Mouse (Mus musculus): ENCODE measurements around the gene Mindy4. TPM values are rescaled to one million over a fixed set of nuclear protein-coding genes. Genes with fewer than 3 reads are reported as not detected.
A peak's percentile ranks its signal among the peaks of the same experiment; 100 is the strongest.

The Mindy4 gene
- polyA plus RNA-seq, 1 experiment = 1.0 TPM

DNA sequence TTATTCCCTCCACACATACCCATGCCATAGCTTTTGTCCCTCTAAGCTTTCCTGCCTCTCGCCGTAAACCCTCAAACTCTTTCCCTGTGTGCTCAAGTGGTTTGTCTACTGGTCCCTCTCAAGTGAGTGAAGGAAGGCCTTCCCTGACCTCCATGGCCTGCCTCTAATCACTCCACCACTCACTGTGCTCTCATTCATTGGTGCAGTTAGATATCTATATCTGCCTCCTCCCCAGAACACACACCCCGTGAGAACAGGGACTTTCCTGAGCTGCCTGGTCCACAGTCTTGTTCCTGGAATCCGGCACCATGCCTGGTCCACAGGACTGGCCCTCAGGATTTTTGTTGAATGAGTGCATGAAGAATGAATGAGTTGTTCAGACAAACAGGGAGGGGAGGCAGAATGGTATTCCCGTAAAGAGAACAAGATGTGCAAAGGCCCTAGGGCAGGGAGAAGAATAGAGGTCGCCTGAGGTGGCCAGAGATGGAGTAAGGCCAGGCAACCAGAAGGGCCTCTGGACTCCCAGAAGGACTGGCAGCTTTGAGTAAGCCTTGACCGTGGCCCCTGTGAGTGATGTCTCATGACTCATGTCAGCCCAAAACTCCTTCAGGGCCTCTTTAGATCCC, 61.7 kb downstream of the Mindy4 start:
- H3K27me3 ChIP-seq (ENCODE audit: control insufficient read depth, insufficient read depth, low read length) = no peaks in the 10 kb centered on the region
- 85% methylated on average over 7 of the region's 7 CpGs for WGBS
- no peaks in the 10 kb centered on the region for H3K36me3 ChIP-seq (ENCODE audit: control insufficient read depth, insufficient read depth, low read length)
- H3K4me1 ChIP-seq (ENCODE audit: control insufficient read depth, insufficient read depth, insufficient read length) = no peaks in the 10 kb centered on the region; the same call in 1 of the 2 replicates
- TF ChIP-seq CTCF (IDR thresholded peaks at IDR 0.05; ENCODE audit: extremely low read depth, insufficient read depth, insufficient read length, insufficient replicate concordance) (no peak), POLR2A (IDR thresholded peaks at IDR 0.05; ENCODE audit: low read depth, low read length) (no peak)
- peak overlapping the region; percentile 18 for H3K27ac ChIP-seq (ENCODE audit: insufficient read depth, low read length)
- no peak for DNase-seq (ENCODE audit: low read depth in 1 of 2, low spot score in 2 of 2)
- no peak overlapping the region for H3K4me3 ChIP-seq (ENCODE audit: extremely low read depth, insufficient read depth, insufficient read length)

DNA sequence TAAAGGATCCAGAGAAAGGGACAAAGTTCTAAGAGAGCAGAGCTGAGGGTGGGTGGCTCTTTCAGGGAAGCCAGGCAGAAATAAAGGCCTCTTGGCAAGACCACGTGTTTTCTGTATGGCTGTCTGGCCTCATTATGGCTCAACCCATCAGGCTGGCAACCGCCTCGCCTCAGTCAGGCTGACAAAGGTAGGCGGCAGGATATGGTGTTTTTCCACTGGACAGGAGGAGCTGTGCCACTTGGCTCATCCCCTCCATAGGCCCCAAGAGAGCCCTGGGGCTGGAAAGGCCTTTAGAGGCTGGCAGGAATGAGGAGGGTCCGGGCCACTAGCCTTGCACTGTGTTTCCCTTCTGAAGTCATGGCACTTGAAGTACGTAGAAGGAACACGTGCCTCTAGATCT, 69.8 kb downstream of the Mindy4 start:
- Histone ChIP-seq H3K4me1 (ENCODE audit: control insufficient read depth, insufficient read depth, insufficient read length) (no peaks in the 10 kb centered on the region), H3K27me3 (ENCODE audit: control insufficient read depth, insufficient read depth, low read length) (no peaks in the 10 kb centered on the region), H3K4me3 (ENCODE audit: extremely low read depth, insufficient read depth, insufficient read length) (no peak overlapping the region), H3K27ac (ENCODE audit: insufficient read depth, low read length) (no peak overlapping the region), H3K36me3 (ENCODE audit: control insufficient read depth, insufficient read depth, low read length) (no peaks in the 10 kb centered on the region)
- 93% methylated on average over 7 of the region's 7 CpGs for WGBS
- no peak for TF ChIP-seq CTCF (IDR thresholded peaks at IDR 0.05; ENCODE audit: extremely low read depth, insufficient read depth, insufficient read length, insufficient replicate concordance)
- no peak for TF ChIP-seq POLR2A (IDR thresholded peaks at IDR 0.05; ENCODE audit: low read depth, low read length)
- no peak for DNase-seq (ENCODE audit: low read depth in 1 of 2, low spot score in 2 of 2)

DNA sequence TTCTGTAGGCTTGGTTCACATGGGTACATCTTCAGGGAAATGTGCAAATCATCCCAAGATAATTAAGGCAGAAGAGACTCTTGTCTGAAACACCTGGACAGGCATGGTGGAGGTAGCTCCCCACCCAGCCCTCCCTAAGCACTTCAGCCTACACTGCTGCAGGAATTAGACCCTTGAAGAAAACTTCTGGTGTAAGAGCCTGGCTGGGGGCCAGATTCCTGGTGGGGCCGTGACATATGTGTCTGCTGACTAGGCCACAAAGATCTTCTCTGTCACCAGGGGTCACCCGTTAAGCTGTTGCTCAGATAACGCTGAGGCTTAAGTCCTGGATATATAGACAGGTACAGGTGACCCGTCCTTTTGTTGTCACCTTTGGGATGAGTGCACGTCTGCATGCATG, 70.3 kb downstream of the Mindy4 start:
- Histone ChIP-seq H3K4me1 (ENCODE audit: control insufficient read depth, insufficient read depth, insufficient read length) (no peaks in the 10 kb centered on the region), H3K27me3 (ENCODE audit: control insufficient read depth, insufficient read depth, low read length) (no peaks in the 10 kb centered on the region), H3K4me3 (ENCODE audit: extremely low read depth, insufficient read depth, insufficient read length) (no peak overlapping the region), H3K27ac (ENCODE audit: insufficient read depth, low read length) (no peak overlapping the region), H3K36me3 (ENCODE audit: control insufficient read depth, insufficient read depth, low read length) (no peaks in the 10 kb centered on the region)
- 72% methylated on average over 5 of the region's 5 CpGs for WGBS
- no peak for DNase-seq (ENCODE audit: low read depth in 1 of 2, low spot score in 2 of 2)
- TF ChIP-seq CTCF (IDR thresholded peaks at IDR 0.05; ENCODE audit: extremely low read depth, insufficient read depth, insufficient read length, insufficient replicate concordance) (no peak), POLR2A (IDR thresholded peaks at IDR 0.05; ENCODE audit: low read depth, low read length) (no peak)

DNA sequence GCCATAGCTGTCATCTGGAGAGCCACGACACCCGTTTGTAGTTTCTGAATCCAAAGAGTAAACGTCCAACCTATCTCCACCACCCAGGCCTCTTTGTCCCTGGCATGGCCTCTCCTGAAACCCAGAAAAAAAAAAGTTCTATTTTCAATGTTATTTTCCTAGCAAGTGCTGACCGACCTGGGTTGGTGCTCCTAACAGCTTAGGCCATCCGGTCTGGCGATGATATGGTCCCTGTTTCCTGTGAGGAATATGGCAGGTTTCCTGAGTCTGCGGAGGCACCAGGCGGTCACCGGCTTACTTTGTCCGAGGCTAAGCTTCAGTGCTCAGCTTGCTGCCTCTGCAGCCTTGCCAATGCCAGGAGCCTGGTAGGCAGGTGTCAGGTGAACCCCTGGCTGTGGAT, 71.8 kb downstream of the Mindy4 start:
- Histone ChIP-seq H3K36me3 (ENCODE audit: control insufficient read depth, insufficient read depth, low read length) (no peaks in the 10 kb centered on the region), H3K27me3 (ENCODE audit: control insufficient read depth, insufficient read depth, low read length) (no peaks in the 10 kb centered on the region), H3K4me1 (ENCODE audit: control insufficient read depth, insufficient read depth, insufficient read length) (no peaks in the 10 kb centered on the region), H3K27ac (ENCODE audit: insufficient read depth, low read length) (no peak overlapping the region), H3K4me3 (ENCODE audit: extremely low read depth, insufficient read depth, insufficient read length) (no peak overlapping the region)
- WGBS = 83% methylated on average over 10 of the region's 10 CpGs
- DNase-seq (ENCODE audit: low read depth in 1 of 2, low spot score in 2 of 2) = no peak
- TF ChIP-seq CTCF (IDR thresholded peaks at IDR 0.05; ENCODE audit: extremely low read depth, insufficient read depth, insufficient read length, insufficient replicate concordance) = no peak
- TF ChIP-seq POLR2A (IDR thresholded peaks at IDR 0.05; ENCODE audit: low read depth, low read length) = no peak

DNA sequence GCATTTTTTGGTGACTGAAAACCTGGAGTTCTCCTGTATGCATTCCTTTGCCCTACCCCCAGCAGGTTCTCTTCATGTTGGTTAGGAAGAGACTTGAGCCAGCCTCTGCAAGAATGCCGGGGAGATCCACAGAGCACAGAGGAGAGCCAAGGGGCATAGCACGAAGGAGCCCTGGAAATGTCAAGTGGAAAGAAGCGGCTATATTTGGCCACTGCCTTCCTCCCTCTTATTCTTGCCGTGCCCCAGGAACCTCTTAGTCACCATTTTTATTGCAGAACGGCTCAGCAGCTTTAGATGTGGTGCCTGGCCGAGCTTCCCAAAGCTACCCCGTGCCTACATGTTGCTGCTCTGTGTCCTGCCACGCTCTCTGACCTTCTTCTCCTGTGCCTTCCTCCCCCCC, 72.6 kb downstream of the Mindy4 start:
- Histone ChIP-seq H3K27me3 (ENCODE audit: control insufficient read depth, insufficient read depth, low read length) (no peaks in the 10 kb centered on the region), H3K36me3 (ENCODE audit: control insufficient read depth, insufficient read depth, low read length) (no peaks in the 10 kb centered on the region), H3K27ac (ENCODE audit: insufficient read depth, low read length) (no peak overlapping the region), H3K4me1 (ENCODE audit: control insufficient read depth, insufficient read depth, insufficient read length) (no peaks in the 10 kb centered on the region), H3K4me3 (ENCODE audit: extremely low read depth, insufficient read depth, insufficient read length) (no peak overlapping the region)
- WGBS = 63% methylated on average over 8 of the region's 8 CpGs
- DNase-seq (ENCODE audit: low read depth in 1 of 2, low spot score in 2 of 2) = no peak
- no peak for TF ChIP-seq CTCF (IDR thresholded peaks at IDR 0.05; ENCODE audit: extremely low read depth, insufficient read depth, insufficient read length, insufficient replicate concordance)
- TF ChIP-seq POLR2A (IDR thresholded peaks at IDR 0.05; ENCODE audit: low read depth, low read length) = no peak

DNA sequence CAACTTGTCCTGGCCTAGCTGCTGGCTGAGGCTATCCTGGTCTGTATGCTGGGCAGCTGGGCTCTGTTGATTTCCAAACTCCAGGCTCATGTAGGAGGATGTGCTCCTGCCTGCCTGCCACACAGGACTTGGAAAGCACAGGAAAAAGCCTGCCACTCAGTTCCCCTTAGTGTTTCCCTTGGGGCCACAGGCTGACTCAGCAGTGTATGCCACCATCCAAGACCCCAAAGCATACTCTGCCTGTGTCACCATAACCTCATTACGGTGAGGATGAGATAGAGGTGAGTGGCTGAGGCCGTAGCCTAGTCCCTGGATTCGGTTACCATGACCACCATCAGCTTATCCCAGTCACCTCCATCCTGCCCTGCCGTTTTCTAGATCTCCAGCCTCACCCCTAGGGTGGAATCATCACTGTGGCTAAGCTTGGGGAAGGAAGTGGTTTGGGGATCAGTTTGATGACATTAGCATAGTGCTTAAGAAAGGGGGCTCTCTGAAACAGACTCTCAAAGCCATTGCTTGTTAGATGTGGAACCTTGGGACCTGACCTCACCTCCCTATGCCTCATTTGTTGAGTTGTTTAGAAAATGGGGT, 73.6 kb downstream of the Mindy4 start:
- Histone ChIP-seq H3K4me3 (ENCODE audit: extremely low read depth, insufficient read depth, insufficient read length) (no peak overlapping the region), H3K4me1 (ENCODE audit: control insufficient read depth, insufficient read depth, insufficient read length) (no peaks in the 10 kb centered on the region), H3K27ac (ENCODE audit: insufficient read depth, low read length) (no peak overlapping the region), H3K27me3 (ENCODE audit: control insufficient read depth, insufficient read depth, low read length) (no peaks in the 10 kb centered on the region), H3K36me3 (ENCODE audit: control insufficient read depth, insufficient read depth, low read length) (no peaks in the 10 kb centered on the region)
- TF ChIP-seq CTCF (IDR thresholded peaks at IDR 0.05; ENCODE audit: extremely low read depth, insufficient read depth, insufficient read length, insufficient replicate concordance) (no peak), POLR2A (IDR thresholded peaks at IDR 0.05; ENCODE audit: low read depth, low read length) (no peak)
- 18% methylated on average over 4 of the region's 4 CpGs for WGBS
- DNase-seq (ENCODE audit: low read depth in 1 of 2, low spot score in 2 of 2) = no peak

DNA sequence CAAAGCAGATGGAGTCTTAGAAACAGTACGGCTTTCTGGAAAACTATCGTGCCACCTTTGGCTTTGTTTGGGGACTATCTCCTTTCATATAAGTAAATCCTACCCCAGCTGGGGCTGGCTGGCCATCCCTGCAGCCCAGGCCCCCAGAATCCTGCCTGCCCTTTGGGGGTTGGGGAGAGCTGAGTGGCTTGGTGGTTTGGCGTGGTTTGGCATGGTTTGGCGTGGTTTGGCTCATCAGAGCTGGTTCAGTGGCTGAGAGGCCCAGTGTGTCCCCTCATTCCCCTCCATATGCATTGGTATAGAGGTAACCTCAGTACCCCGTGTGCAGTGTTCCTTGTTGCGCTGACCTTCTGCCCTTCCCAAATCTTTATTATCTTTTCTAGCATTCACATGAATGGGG, 74.9 kb downstream of the Mindy4 start:
- TF ChIP-seq CTCF (IDR thresholded peaks at IDR 0.05; ENCODE audit: extremely low read depth, insufficient read depth, insufficient read length, insufficient replicate concordance) (no peak), POLR2A (IDR thresholded peaks at IDR 0.05; ENCODE audit: low read depth, low read length) (no peak)
- no peak for DNase-seq (ENCODE audit: low read depth in 1 of 2, low spot score in 2 of 2)
- Histone ChIP-seq H3K4me3 (ENCODE audit: extremely low read depth, insufficient read depth, insufficient read length) (no peak overlapping the region), H3K27ac (ENCODE audit: insufficient read depth, low read length) (no peak overlapping the region), H3K36me3 (ENCODE audit: control insufficient read depth, insufficient read depth, low read length) (no peaks in the 10 kb centered on the region), H3K4me1 (ENCODE audit: control insufficient read depth, insufficient read depth, insufficient read length) (no peaks in the 10 kb centered on the region), H3K27me3 (ENCODE audit: control insufficient read depth, insufficient read depth, low read length) (no peaks in the 10 kb centered on the region)
- 80% methylated on average over 6 of the region's 6 CpGs for WGBS
